Mouse (Mus musculus) liver, embryonic 15.5 days (tissue): ENCODE measurements at regions not wholly inside any gene's neighbourhood (a gene's known extent, or its start where the extent isn't known, plus 50 kb on each side); places are given as distances from the start of the nearest gene placed in this dataset.
A peak's percentile ranks its signal among the peaks of the same experiment; 100 is the strongest.

Experiments
- ATAC-seq: fragments of 200-750 bp; cut with Nextera tagmentation; 2 replicates; pipeline ENCODE4 v1.8.0; 2017; ENCODE audit warnings: moderate number of reproducible peaks, mild to moderate bottlenecking, moderate library complexity; ENCODE audit not compliant: insufficient read depth
- H3K27ac ChIP-seq: fragments of 300-500 bp; sonication (generic); replicated peaks from 2 replicates; pipeline ENCODE4 v1.5.1; 2015; ENCODE audit warnings: mild to moderate bottlenecking, inconsistent platforms
- H3K27me3 ChIP-seq: fragments of 300-500 bp; sonication (generic); 2 replicates; pipeline ENCODE4 v1.6.1; 2015; ENCODE audit warnings: mild to moderate bottlenecking, inconsistent platforms
- H3K36me3 ChIP-seq: fragments of 300-500 bp; sonication (generic); replicated peaks from 2 replicates; pipeline ENCODE4 v1.6.1; 2015; ENCODE audit warnings: moderate library complexity, mild to moderate bottlenecking, inconsistent platforms
- H3K4me1 ChIP-seq: fragments of 300-500 bp; sonication (generic); replicated peaks from 2 replicates; pipeline ENCODE4 v1.6.1; 2015; ENCODE audit warnings: inconsistent platforms
- H3K4me2 ChIP-seq: fragments of 300-500 bp; sonication (generic); 2 replicates; pipeline ENCODE4 v1.6.1; 2015; ENCODE audit warnings: moderate library complexity, mild to moderate bottlenecking, inconsistent platforms
- H3K4me3 ChIP-seq: fragments of 300-500 bp; sonication (generic); replicated peaks from 2 replicates; pipeline ENCODE4 v1.5.1; 2015; ENCODE audit warnings: mild to moderate bottlenecking, inconsistent platforms
- H3K9ac ChIP-seq: fragments of 300-500 bp; sonication (generic); 2 replicates; pipeline ENCODE4 v1.6.1; 2015; ENCODE audit warnings: moderate library complexity, mild to moderate bottlenecking, inconsistent platforms
- H3K9me3 ChIP-seq: fragments of 300-500 bp; sonication (generic); replicated peaks from 2 replicates; pipeline ENCODE4 v1.6.1; 2016; ENCODE audit warnings: inconsistent platforms
- WGBS: fragments of 180-500 bp; shearing (Covaris S2); methylation state at CpG from one replicate; pipeline ENCODE4 v1.1.7; 2015; ENCODE audit warnings: mixed read lengths; ENCODE audit not compliant: insufficient replicate concordance; 5-methylcytosine and 5-hydroxymethylcytosine counted together

DNA sequence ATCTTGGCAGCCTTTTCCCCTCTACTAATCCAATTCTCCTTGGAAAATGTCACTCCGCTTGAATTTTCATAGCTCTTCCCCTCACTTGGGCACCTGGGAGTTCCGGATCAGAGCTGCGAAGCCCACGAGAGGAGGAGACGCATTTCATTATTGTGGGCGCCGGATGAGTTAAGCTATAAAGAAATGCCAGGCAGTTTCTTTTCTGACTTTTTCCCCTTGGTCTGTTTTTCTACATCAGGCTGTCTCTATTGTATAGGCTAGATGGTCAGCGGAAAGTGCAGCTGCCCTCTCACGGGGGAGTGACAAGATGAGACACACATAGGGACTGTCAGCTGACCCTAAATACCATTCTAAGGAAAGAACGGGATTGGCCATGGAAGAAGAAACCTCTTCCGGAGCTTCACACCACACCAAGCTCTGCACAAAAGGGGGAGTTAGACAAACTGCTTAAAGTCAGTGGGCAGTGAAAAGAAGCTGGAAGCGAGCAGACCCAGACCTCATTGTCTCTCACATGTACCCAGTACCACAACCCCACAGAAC is 369.3 kb upstream of the Trib2 start:
- H3K4me1 ChIP-seq = peaks cover 11% of the 10 kb centered on the region; the same call in 1 of the 2 replicates
- no peak overlapping the region for H3K4me3 ChIP-seq
- no peak overlapping the region for H3K9ac ChIP-seq
- H3K27ac ChIP-seq = no peak overlapping the region
- WGBS = 20% methylated on average over 12 of the region's 12 CpGs
- no peaks in the 10 kb centered on the region for H3K36me3 ChIP-seq
- no peaks in the 10 kb centered on the region for H3K9me3 ChIP-seq
- peak overlapping the region; percentile 41; the same call in 1 of the 2 replicates for H3K4me2 ChIP-seq
- no peaks in the 10 kb centered on the region for H3K27me3 ChIP-seq
- ATAC-seq = no peak

DNA sequence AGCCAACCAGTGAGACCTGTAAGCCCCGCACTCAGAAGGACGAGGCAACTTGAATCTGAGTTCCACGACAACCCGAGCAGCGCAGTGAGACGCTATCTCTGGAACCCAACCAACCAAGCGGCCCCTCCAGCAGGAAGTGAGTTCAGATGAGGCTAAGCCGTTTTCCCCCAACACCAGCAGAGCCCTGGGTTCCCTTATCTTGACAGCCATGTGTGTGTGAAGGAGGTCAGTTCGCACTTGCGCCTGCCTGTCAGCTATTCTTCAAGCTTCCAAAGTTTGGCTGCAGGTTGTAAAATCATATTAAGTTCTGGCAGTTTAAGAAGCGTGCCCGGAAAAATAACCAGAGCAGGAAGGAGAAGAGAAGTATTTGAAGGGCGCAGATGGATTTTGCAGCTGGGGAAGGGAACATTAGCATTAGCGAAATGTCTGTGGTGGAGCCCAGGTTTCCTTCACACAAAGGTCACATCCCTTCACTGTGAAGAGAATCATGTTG is 368.8 kb upstream of the Trib2 start:
- H3K27ac ChIP-seq = no peak overlapping the region
- peaks cover 11% of the 10 kb centered on the region; the same call in 1 of the 2 replicates for H3K4me1 ChIP-seq
- H3K9me3 ChIP-seq = no peaks in the 10 kb centered on the region
- H3K36me3 ChIP-seq = no peaks in the 10 kb centered on the region
- ATAC-seq = peak; percentile 63; the same call in 1 of the 2 replicates
- peak overlapping the region; percentile 41 for H3K4me2 ChIP-seq
- H3K4me3 ChIP-seq = no peak overlapping the region
- no peak overlapping the region for H3K9ac ChIP-seq
- no peaks in the 10 kb centered on the region for H3K27me3 ChIP-seq
- WGBS = 7% methylated on average over 14 of the region's 14 CpGs

DNA sequence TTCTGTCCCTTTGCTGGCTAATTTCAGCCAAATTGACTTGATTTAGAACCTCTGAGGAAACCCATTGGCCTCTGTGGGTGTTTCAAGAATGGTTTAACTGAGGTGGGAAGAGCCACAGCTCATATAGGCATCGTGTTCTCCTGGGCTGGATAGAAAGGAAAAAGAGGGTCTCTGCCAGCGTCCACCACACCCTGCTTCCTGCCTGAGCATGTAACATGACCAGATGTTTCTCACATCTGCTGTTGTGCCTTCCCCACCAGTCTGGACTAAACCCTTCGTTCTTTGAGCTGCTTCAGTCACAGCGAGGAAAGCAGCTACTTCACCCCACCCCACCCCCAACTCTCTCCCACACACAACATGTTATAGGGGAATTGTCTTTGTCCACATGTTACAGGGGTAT is 366.3 kb upstream of the Trib2 start:
- Histone ChIP-seq H3K4me2 (no peak overlapping the region), H3K27me3 (no peaks in the 10 kb centered on the region), H3K4me1 (peaks cover 11% of the 10 kb centered on the region; the same call in 1 of the 2 replicates), H3K27ac (no peak overlapping the region), H3K9ac (no peak overlapping the region), H3K36me3 (no peaks in the 10 kb centered on the region), H3K9me3 (no peaks in the 10 kb centered on the region), H3K4me3 (no peak overlapping the region)
- ATAC-seq = no peak
- 21% methylated on average over 4 of the region's 4 CpGs for WGBS

DNA sequence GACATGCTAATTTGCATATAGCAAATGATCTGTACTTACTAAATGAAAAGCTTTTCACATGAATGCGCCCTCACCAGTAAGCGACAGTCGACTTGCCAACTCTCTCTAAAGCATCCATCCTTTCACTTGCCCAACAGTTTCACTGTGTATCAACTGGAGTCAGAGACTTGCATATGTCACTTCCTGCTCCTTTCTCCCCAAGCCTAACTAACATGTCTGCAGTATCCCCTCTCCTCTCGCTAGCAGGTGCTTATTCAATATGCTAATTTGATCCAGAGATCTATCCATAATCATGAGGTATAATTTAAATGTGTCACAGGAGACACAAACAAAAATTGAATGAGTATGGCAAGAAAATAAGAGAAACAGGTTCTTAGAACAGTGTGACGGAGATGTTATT is 364.9 kb upstream of the Trib2 start:
- H3K36me3 ChIP-seq = no peaks in the 10 kb centered on the region
- no peaks in the 10 kb centered on the region for H3K9me3 ChIP-seq
- peaks cover 11% of the 10 kb centered on the region; the same call in 1 of the 2 replicates for H3K4me1 ChIP-seq
- H3K9ac ChIP-seq = no peak overlapping the region
- WGBS = 71% methylated on average over 5 of the region's 5 CpGs
- no peak for ATAC-seq
- H3K27ac ChIP-seq = no peak overlapping the region
- H3K4me2 ChIP-seq = no peak overlapping the region
- no peaks in the 10 kb centered on the region for H3K27me3 ChIP-seq
- H3K4me3 ChIP-seq = no peak overlapping the region

DNA sequence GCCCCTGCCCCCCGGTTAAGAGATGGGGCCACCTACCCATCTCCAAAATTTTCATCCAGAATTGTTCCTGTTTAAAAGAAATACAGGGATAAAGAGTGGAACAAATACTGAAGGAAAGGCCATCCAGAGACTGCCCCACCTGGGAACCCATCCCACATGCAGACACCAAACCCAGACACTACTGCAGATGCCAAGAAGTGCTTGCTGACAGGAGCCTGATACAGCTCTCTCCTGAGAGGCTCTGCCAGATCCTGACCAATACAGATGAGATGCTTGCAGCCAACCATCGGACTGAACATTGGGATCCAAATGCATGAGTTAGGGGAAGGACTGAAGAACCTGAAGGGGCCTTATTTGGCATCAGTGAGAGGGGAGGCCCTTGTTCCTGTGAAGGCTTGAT is 363.2 kb upstream of the Trib2 start:
- Histone ChIP-seq H3K27ac (no peak overlapping the region), H3K4me3 (no peak overlapping the region), H3K9ac (no peak overlapping the region), H3K27me3 (no peaks in the 10 kb centered on the region), H3K4me2 (no peak overlapping the region), H3K36me3 (no peaks in the 10 kb centered on the region), H3K4me1 (no peaks in the 10 kb centered on the region), H3K9me3 (no peaks in the 10 kb centered on the region)
- WGBS = 62% methylated on average over 2 of the region's 2 CpGs
- ATAC-seq = no peak

DNA sequence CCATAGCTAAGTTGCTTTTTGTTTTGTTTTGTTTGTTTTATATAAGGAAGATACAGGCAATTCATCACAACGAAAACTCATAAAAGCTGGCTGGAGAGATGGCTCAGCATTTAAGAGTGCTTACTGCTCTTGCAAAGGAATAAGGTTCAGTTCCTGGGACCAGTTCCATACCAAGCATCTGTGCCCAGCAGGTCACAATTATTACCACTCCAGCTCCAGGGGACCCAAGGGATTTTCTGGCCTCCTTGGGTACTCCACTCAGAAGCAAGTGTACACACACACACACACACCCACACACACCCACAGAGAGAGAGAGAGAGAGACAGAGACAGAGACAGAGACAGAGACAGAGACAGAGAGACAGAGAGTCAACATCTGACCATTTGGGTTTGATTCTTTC is 359.6 kb upstream of the Trib2 start:
- no peak for ATAC-seq
- Histone ChIP-seq H3K27me3 (no peaks in the 10 kb centered on the region), H3K9me3 (no peaks in the 10 kb centered on the region), H3K4me3 (no peak overlapping the region), H3K4me1 (no peaks in the 10 kb centered on the region), H3K36me3 (no peaks in the 10 kb centered on the region), H3K4me2 (no peak overlapping the region), H3K9ac (no peak overlapping the region), H3K27ac (no peak overlapping the region)
- 63% methylated on average over 1 of the region's 1 CpGs for WGBS

DNA sequence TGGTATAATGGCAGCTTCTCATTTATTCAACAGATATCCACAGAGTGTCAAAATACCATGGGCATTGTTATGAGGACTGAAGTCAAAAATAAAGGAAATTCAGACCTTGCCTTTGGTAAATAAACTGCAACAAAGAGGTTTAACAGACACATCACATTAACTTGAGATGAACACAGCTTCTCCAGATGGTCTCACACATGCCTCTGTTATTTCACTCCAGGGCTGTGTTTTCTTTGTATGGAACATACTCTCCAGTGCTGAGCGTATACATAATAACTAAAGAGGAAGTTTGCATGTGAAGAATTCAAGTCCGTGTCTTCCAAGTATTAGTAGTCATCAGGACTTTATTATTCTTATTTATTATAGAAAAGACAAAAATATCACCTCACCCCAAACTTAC is 355.5 kb upstream of the Trib2 start:
- ATAC-seq = no peak
- Histone ChIP-seq H3K4me1 (no peaks in the 10 kb centered on the region), H3K9ac (no peak overlapping the region), H3K27me3 (no peaks in the 10 kb centered on the region), H3K27ac (no peak overlapping the region), H3K9me3 (no peaks in the 10 kb centered on the region), H3K4me2 (no peak overlapping the region), H3K4me3 (no peak overlapping the region), H3K36me3 (no peaks in the 10 kb centered on the region)
- WGBS = 60% methylated on average over 2 of the region's 2 CpGs

DNA sequence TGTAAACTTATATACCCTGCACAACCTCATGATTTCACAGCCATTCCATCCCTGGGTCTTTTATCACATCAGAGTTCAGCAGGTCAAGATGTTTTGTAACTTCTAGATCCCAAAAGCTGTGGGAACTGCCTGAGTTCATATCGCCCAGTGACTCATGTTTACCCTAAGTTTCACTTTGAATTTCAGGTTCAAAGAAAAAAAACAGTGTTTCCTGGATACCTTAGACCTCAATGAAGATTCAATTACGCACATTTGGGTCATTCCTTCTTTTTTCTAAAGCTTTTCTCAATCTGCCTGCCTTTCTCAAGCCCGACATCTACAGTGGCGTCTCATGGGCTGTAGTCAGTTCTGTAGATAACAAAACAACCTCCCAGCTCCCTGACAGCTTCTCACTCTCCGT is 354.9 kb upstream of the Trib2 start:
- H3K9ac ChIP-seq = no peak overlapping the region
- WGBS = 57% methylated on average over 5 of the region's 5 CpGs

DNA sequence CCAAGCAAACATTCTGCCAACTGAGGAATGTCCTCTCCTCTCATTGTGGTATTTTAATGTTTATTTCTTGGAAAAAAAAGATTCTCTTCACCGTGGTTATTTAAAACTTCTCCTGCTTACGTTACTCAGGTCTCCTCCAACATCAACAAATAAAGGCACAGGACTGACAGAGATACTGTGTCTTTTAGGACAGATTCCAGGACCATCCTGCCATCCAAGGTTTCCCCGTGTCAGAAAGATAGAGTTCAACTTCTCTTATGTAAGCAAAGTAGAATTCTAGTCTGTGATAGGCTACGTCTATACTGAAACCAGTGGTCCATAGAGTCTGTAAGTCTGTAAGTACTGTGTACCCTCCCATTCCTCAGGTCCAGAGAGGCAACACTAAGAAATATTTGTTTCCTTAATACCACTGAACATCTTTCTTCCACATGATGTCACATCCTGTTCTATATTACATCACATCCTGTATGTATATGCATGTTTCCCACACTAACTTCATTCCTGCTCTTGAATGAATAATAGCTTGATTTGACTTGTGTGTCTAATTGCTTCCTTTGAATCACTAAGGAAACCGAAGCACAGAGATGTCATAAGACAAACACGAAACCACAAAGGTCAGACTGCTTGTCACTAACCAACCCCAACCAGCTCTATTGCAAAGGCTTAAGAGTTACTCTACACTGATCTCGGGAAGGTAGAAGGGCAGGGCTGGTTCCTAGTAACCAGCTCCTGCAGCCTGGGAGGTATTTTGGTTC is 353.2 kb upstream of the Trib2 start:
- no peaks in the 10 kb centered on the region for H3K27me3 ChIP-seq
- WGBS = 51% methylated on average over 7 of the region's 7 CpGs
- H3K27ac ChIP-seq = no peak overlapping the region
- H3K4me3 ChIP-seq = no peak overlapping the region
- H3K9ac ChIP-seq = no peak overlapping the region
- no peak for ATAC-seq
- no peaks in the 10 kb centered on the region for H3K36me3 ChIP-seq
- H3K4me1 ChIP-seq = no peaks in the 10 kb centered on the region
- no peak overlapping the region for H3K4me2 ChIP-seq
- H3K9me3 ChIP-seq = no peaks in the 10 kb centered on the region

More for the DNA sequence above, 354.9 kb upstream of the Trib2 start:
- Histone ChIP-seq H3K27me3 (no peaks in the 10 kb centered on the region), H3K4me1 (no peaks in the 10 kb centered on the region), H3K27ac (no peak overlapping the region), H3K4me3 (no peak overlapping the region), H3K36me3 (no peaks in the 10 kb centered on the region), H3K9me3 (no peaks in the 10 kb centered on the region), H3K4me2 (no peak overlapping the region)
- ATAC-seq = no peak

DNA sequence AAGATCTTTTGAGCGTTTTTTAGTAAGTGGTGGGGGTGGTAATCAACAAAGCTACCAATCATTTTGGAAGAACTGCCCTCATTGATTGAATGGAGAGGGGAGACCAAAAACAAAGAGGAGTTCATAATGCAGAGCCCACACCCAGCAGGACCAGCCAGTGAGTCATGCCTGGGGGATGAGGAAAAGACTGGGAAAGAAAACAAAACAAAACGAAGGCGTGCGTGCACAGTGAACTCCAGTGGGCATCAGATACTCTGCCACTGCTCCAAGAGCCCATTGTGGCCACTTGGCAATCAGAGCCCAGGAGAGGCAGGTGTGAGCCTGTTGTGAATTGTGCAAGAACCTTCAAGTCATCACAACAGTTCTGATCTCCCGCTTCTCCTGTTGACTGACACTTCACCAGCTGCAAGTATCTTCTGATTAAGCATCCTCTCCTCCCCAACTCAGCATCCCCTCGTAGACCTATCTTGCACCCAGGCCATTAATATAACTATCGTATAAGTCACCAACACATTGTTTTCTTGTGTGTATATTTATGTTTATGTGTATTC is 351.1 kb upstream of the Trib2 start:
- ATAC-seq = no peak
- Histone ChIP-seq H3K36me3 (no peaks in the 10 kb centered on the region), H3K4me2 (no peak overlapping the region), H3K27ac (no peak overlapping the region), H3K9ac (no peak overlapping the region), H3K4me3 (no peak overlapping the region), H3K27me3 (no peaks in the 10 kb centered on the region), H3K9me3 (no peaks in the 10 kb centered on the region), H3K4me1 (no peaks in the 10 kb centered on the region)
- WGBS = 66% methylated on average over 7 of the region's 7 CpGs

DNA sequence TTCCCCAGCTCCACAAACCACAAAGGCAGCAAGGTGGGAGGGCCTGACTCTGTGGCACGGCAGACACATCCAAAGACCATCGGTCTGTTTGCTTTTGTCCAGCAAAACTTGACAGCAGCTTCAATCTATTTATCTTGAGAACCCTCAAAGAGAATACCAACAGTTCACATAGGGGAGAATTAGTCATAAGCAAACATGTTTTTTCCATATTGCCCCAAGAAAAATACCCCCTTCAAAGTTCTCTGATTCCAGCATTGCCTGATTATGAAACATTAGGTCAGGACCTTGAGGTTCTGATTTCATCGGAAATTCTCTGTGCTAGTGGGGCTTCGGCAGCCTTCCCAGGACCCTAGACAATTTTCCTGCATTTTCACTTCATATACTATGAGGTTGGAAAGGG is 348.4 kb upstream of the Trib2 start:
- no peaks in the 10 kb centered on the region for H3K4me1 ChIP-seq
- 51% methylated on average over 4 of the region's 4 CpGs for WGBS
- no peak overlapping the region for H3K4me2 ChIP-seq
- no peaks in the 10 kb centered on the region for H3K9me3 ChIP-seq
- H3K36me3 ChIP-seq = no peaks in the 10 kb centered on the region
- no peak overlapping the region for H3K9ac ChIP-seq
- H3K27ac ChIP-seq = no peak overlapping the region
- no peaks in the 10 kb centered on the region for H3K27me3 ChIP-seq
- H3K4me3 ChIP-seq = no peak overlapping the region
- no peak for ATAC-seq
